In the genomic region with DNA sequence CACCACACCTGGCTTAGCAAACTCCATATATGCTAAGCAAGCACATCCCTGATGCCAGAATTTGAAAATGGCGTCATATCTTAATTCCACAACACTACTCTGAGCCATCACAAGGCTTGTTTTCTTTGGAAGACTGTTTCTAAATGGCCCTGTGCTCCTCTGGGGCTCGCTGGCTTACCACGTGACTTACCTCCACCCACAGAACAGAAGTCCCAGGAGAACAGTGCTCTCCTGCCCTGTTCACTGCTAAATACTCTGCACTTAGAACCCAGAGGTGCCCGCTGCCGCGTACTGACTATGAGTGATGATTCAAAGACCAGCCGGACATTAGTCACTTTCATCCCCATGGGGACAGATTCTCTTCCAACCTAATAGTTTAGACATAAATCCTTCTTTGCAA, we compare ENCODE assay signal across 11 mouse cellular contexts.
DNase-seq lines count a peak whose midpoint lies in the region; ATAC-seq and TF ChIP-seq lines count a peak whose summit lies in the region.
"Had no signal": no experiment of that assay in that cellular context is flagged by ENCODE, and none has a peak within 500 bp of the region (broad histone marks: within the 10 kb centered on the region; RNA-seq: fewer than 3 reads in every experiment).

No protein-coding gene starts in this region.

- no peak overlapping the region for H3K4me2 ChIP-seq in hindbrain, embryonic 13.5 days
- H3K4me2 ChIP-seq in hindbrain, embryonic 12.5 days (replicated peaks), result no peak overlapping the region
- H3K4me2 ChIP-seq: embryonic facial prominence, embryonic 12.5 days; hindbrain, embryonic 14.5 days had no signal

- no peak overlapping the region for H3K4me3 ChIP-seq in hindbrain, embryonic 13.5 days
- no peak overlapping the region for H3K4me3 ChIP-seq in hindbrain, embryonic 12.5 days
- H3K4me3 ChIP-seq: embryonic facial prominence, embryonic 12.5 days had no signal

- CTCF ChIA-PET in Patski (lab: Charles Lee), result interaction anchor here (1.3 kb wide), 1 partner anchor 12 kb away, joined by 5 read pairs; no protein-coding TSS in a partner anchor

- peak; percentile 45 to 51 for DNase-seq in B cell, adult 2 months
- no peak for DNase-seq in Patski (ENCODE audit: low read depth, low spot score)
- DNase-seq in kidney, postnatal 36 days, result peak; percentile 62 to 69
- DNase-seq in left cerebral cortex, postnatal 14 days (ENCODE audit: low spot score in 2 of 2), result no peak

- H3K9me3 ChIP-seq in hindbrain, embryonic 13.5 days, result no peaks in the 10 kb centered on the region
- no peaks in the 10 kb centered on the region for H3K9me3 ChIP-seq in hindbrain, embryonic 12.5 days (replicated peaks)
- H3K9me3 ChIP-seq: embryonic facial prominence, embryonic 12.5 days had no signal

- H3K36me3 ChIP-seq in hindbrain, embryonic 13.5 days, result no peaks in the 10 kb centered on the region
- H3K36me3 ChIP-seq in hindbrain, embryonic 12.5 days, result no peaks in the 10 kb centered on the region
- H3K36me3 ChIP-seq: embryonic facial prominence, embryonic 12.5 days; G1E had no signal

- intact Hi-C loops in left cerebral cortex, postnatal 14 days (cut with DNase I), result no loop called here

- ATAC-seq in hindbrain, embryonic 13.5 days (ENCODE audit: low FRiP score), result no peak
- ATAC-seq in hindbrain, embryonic 12.5 days (ENCODE audit: low FRiP score), result no peak
- ATAC-seq in Patski, result peak; percentile 58
- no peak for ATAC-seq in cerebellum, adult (ENCODE audit: insufficient number of reproducible peaks, low FRiP score, low TSS enrichment)

- H3K27me3 ChIP-seq in hindbrain, embryonic 13.5 days, result peaks cover 7% of the 10 kb centered on the region; the same call in 1 of the 2 replicates
- H3K27me3 ChIP-seq in hindbrain, embryonic 12.5 days, result no peaks in the 10 kb centered on the region
- H3K27me3 ChIP-seq in Patski, result no peaks in the 10 kb centered on the region
- H3K27me3 ChIP-seq: embryonic facial prominence, embryonic 12.5 days had no signal

- WGBS in hindbrain, embryonic 13.5 days, result 59% methylated on average over 7 of the region's 7 CpGs
- WGBS in hindbrain, embryonic 12.5 days, result 76% methylated on average over 7 of the region's 7 CpGs

- no peak for TF ChIP-seq CTCF in Patski (IDR thresholded peaks at IDR 0.05)

- in situ Hi-C loops in Patski (cut with MboI; ENCODE audit: low pct_unique_long_range_greater_than_20kb), result loop anchor here (5.0 kb wide), 2 partner anchors 99 to 131 kb away; no protein-coding TSS in a partner anchor

- H3K9ac ChIP-seq in hindbrain, embryonic 13.5 days, result no peak overlapping the region
- H3K9ac ChIP-seq in hindbrain, embryonic 12.5 days, result no peak overlapping the region
- H3K9ac ChIP-seq: embryonic facial prominence, embryonic 12.5 days; hindbrain, embryonic 14.5 days had no signal

- POLR2A ChIA-PET in Patski (lab: Charles Lee), result no interaction called here

- 0 out of 2 replicates have a peak overlapping the region, but pooled peaks have one; percentile 4 for H3K27ac ChIP-seq in hindbrain, embryonic 13.5 days
- no peak overlapping the region for H3K27ac ChIP-seq in hindbrain, embryonic 12.5 days
- H3K27ac ChIP-seq: macrophage had no signal

- H3K4me1 ChIP-seq in hindbrain, embryonic 13.5 days (replicated peaks), result peaks cover 39% of the 10 kb centered on the region
- peaks cover 27% of the 10 kb centered on the region for H3K4me1 ChIP-seq in hindbrain, embryonic 12.5 days

Comparison
In these comparisons a context has a peak if more than half of its experiments do, and no peak if none do; other contexts are left out.
1. DNase-seq: peak in B cell, adult 2 months (2 of 2) and kidney, postnatal 36 days (2 of 2); none in Patski (single experiment) and left cerebral cortex, postnatal 14 days (0 of 2).